Mouse (Mus musculus): ENCODE data around the gene Dthd1. TPM values are rescaled to one million over a fixed set of nuclear protein-coding genes. Genes with fewer than 3 reads are reported as not detected.

The Dthd1 gene
- not detected in 2 replicates for polyA plus RNA-seq (2015; fragmentation: Nextera tagmentation; extraction: Ambion mirVana)

- Histone ChIP-seq H3K9me3 (replicated peaks) (no peaks in the 10 kb centered on the region), H3K27ac (no peak within 1 kb of the TSS), H3K36me3 (no peaks in the 10 kb centered on the region), H3K27me3 (no peaks in the 10 kb centered on the region), H3K4me1 (replicated peaks) (no peaks in the 10 kb centered on the region), H3K4me3 (replicated peaks) (no peak within 1 kb of the TSS), H3K9ac (no peak within 1 kb of the TSS), H3K4me2 (no peak within 1 kb of the TSS)
- DNase-seq: no peak
- ATAC-seq (ENCODE audit: low read depth): no peak
- WGBS (ENCODE audit: insufficient replicate concordance): 65% methylated on average over 6 of the region's 6 CpGs
These were observed at the start of gene Dthd1 for GRCm38 (mm10) chr5:62813402-62814071. Dthd1 (plus strand) TSS chr5:62813823.

- Histone ChIP-seq H3K9ac (no peak overlapping the region), H3K9me3 (replicated peaks) (no peaks in the 10 kb centered on the region), H3K4me1 (replicated peaks) (peaks cover 9% of the 10 kb centered on the region; the same call in 1 of the 2 replicates), H3K4me2 (no peak overlapping the region), H3K27me3 (peaks cover 15% of the 10 kb centered on the region), H3K4me3 (replicated peaks) (no peak overlapping the region), H3K27ac (no peak overlapping the region), H3K36me3 (no peaks in the 10 kb centered on the region)
- ATAC-seq (ENCODE audit: low read depth) (no peak), DNase-seq (no peak)
- 66% methylated on average over 5 of the region's 5 CpGs for WGBS (ENCODE audit: insufficient replicate concordance)
These were observed 49.5 kb upstream of the Dthd1 start for GRCm38 (mm10) chr5:62764161-62764560.

- H3K4me2 ChIP-seq: peak overlapping the region; percentile 66
- H3K27me3 ChIP-seq: peaks cover 15% of the 10 kb centered on the region
- ATAC-seq (ENCODE audit: low read depth) (no peak), DNase-seq (no peak)
- H3K27ac ChIP-seq: no peak overlapping the region
- H3K9me3 ChIP-seq (replicated peaks): no peaks in the 10 kb centered on the region
- peak overlapping the region; percentile 54; the same call in 1 of the 2 replicates for H3K9ac ChIP-seq
- H3K4me3 ChIP-seq (replicated peaks): peak overlapping the region; percentile 61
- H3K36me3 ChIP-seq: no peaks in the 10 kb centered on the region
- WGBS (ENCODE audit: insufficient replicate concordance): 19% methylated on average over 5 of the region's 5 CpGs
- peaks cover 8% of the 10 kb centered on the region; the same call in 1 of the 2 replicates for H3K4me1 ChIP-seq (replicated peaks)
These were observed 48.2 kb upstream of the Dthd1 start for GRCm38 (mm10) chr5:62765459-62765783.

- peak; percentile 74 for ATAC-seq (ENCODE audit: low read depth)
- no peaks in the 10 kb centered on the region for H3K9me3 ChIP-seq (replicated peaks)
- WGBS (ENCODE audit: insufficient replicate concordance): under 1% methylated on average over 75 of the region's 106 CpGs
These were observed 47.6 kb upstream of the Dthd1 start, which contains the start of gene Arap2 for GRCm38 (mm10) chr5:62765784-62766701. Arap2 (minus strand) TSS chr5:62766159.

GRCm38 (mm10) chr5:62771775-62772599 lies 41.6 kb upstream of the Dthd1 start:
- no peaks in the 10 kb centered on the region for H3K9me3 ChIP-seq (replicated peaks)
- 0 out of 2 replicates have a peak, but pooled peaks cover under 1% of the 10 kb centered on the region for H3K27me3 ChIP-seq
- H3K36me3 ChIP-seq: no peaks in the 10 kb centered on the region
- H3K27ac ChIP-seq: no peak overlapping the region
- no peak for ATAC-seq (ENCODE audit: low read depth)
- no peak overlapping the region for H3K4me3 ChIP-seq (replicated peaks)
- DNase-seq: no peak
- H3K9ac ChIP-seq: no peak overlapping the region
- 50% methylated on average over 11 of the region's 11 CpGs for WGBS (ENCODE audit: insufficient replicate concordance)
- no peak overlapping the region for H3K4me2 ChIP-seq
- no peaks in the 10 kb centered on the region for H3K4me1 ChIP-seq (replicated peaks)

More at GRCm38 (mm10) chr5:62765784-62766701, 47.6 kb upstream of the Dthd1 start, which contains the start of gene Arap2:
- Histone ChIP-seq H3K4me2 (peak within 1 kb of the TSS; percentile 66), H3K27ac (no peak within 1 kb of the TSS), H3K36me3 (no peaks in the 10 kb centered on the region), H3K4me3 (replicated peaks) (peak within 1 kb of the TSS; percentile 61), H3K27me3 (peaks cover 15% of the 10 kb centered on the region), H3K9ac (peak within 1 kb of the TSS; percentile 54), H3K4me1 (replicated peaks) (peaks cover 8% of the 10 kb centered on the region; the same call in 1 of the 2 replicates)
- no peak for DNase-seq

- no peaks in the 10 kb centered on the region for H3K27me3 ChIP-seq
- H3K9ac ChIP-seq: no peak overlapping the region
- H3K4me3 ChIP-seq (replicated peaks): no peak overlapping the region
- no peaks in the 10 kb centered on the region for H3K36me3 ChIP-seq
- H3K4me1 ChIP-seq (replicated peaks): no peaks in the 10 kb centered on the region
- WGBS (ENCODE audit: insufficient replicate concordance): 87% methylated on average over 8 of the region's 8 CpGs
- DNase-seq (no peak), ATAC-seq (ENCODE audit: low read depth) (no peak)
- no peak overlapping the region for H3K4me2 ChIP-seq
- no peaks in the 10 kb centered on the region for H3K9me3 ChIP-seq (replicated peaks)
- no peak overlapping the region for H3K27ac ChIP-seq
These were observed 35.8 kb upstream of the Dthd1 start for GRCm38 (mm10) chr5:62777804-62778203.

- H3K9ac ChIP-seq: no peak overlapping the region
- ATAC-seq (ENCODE audit: low read depth): no peak
- DNase-seq: no peak
- H3K4me2 ChIP-seq: no peak overlapping the region
- no peaks in the 10 kb centered on the region for H3K36me3 ChIP-seq
- no peak overlapping the region for H3K4me3 ChIP-seq (replicated peaks)
- no peaks in the 10 kb centered on the region for H3K27me3 ChIP-seq
- WGBS (ENCODE audit: insufficient replicate concordance): 72% methylated on average over 5 of the region's 5 CpGs
- H3K4me1 ChIP-seq (replicated peaks): no peaks in the 10 kb centered on the region
- no peak overlapping the region for H3K27ac ChIP-seq
- no peaks in the 10 kb centered on the region for H3K9me3 ChIP-seq (replicated peaks)
These were observed 34.9 kb upstream of the Dthd1 start for GRCm38 (mm10) chr5:62778682-62779081.

GRCm38 (mm10) chr5:62786809-62787208 lies 26.8 kb upstream of the Dthd1 start:
- Histone ChIP-seq H3K4me3 (replicated peaks) (no peak overlapping the region), H3K27me3 (no peaks in the 10 kb centered on the region), H3K4me2 (no peak overlapping the region), H3K9ac (no peak overlapping the region), H3K9me3 (replicated peaks) (no peaks in the 10 kb centered on the region), H3K27ac (no peak overlapping the region), H3K36me3 (no peaks in the 10 kb centered on the region), H3K4me1 (replicated peaks) (no peaks in the 10 kb centered on the region)
- DNase-seq (no peak), ATAC-seq (ENCODE audit: low read depth) (no peak)
- WGBS (ENCODE audit: insufficient replicate concordance): 67% methylated on average over 3 of the region's 3 CpGs

GRCm38 (mm10) chr5:62790921-62791564 lies 22.6 kb upstream of the Dthd1 start:
- Histone ChIP-seq H3K4me1 (replicated peaks) (no peaks in the 10 kb centered on the region), H3K4me3 (replicated peaks) (no peak overlapping the region), H3K27me3 (no peaks in the 10 kb centered on the region), H3K4me2 (no peak overlapping the region), H3K9me3 (replicated peaks) (no peaks in the 10 kb centered on the region), H3K36me3 (no peaks in the 10 kb centered on the region), H3K27ac (no peak overlapping the region), H3K9ac (no peak overlapping the region)
- ATAC-seq (ENCODE audit: low read depth) (no peak), DNase-seq (no peak)
- 69% methylated on average over 5 of the region's 5 CpGs for WGBS (ENCODE audit: insufficient replicate concordance)

- H3K4me2 ChIP-seq: no peak overlapping the region
- no peak for ATAC-seq (ENCODE audit: low read depth)
- 76% methylated on average over 1 of the region's 1 CpGs for WGBS (ENCODE audit: insufficient replicate concordance)
- no peak overlapping the region for H3K4me3 ChIP-seq (replicated peaks)
- no peaks in the 10 kb centered on the region for H3K9me3 ChIP-seq (replicated peaks)
- no peak for DNase-seq
- H3K4me1 ChIP-seq (replicated peaks): no peaks in the 10 kb centered on the region
- H3K9ac ChIP-seq: no peak overlapping the region
- no peaks in the 10 kb centered on the region for H3K27me3 ChIP-seq
- no peak overlapping the region for H3K27ac ChIP-seq
- no peaks in the 10 kb centered on the region for H3K36me3 ChIP-seq
These were observed 20.8 kb upstream of the Dthd1 start for GRCm38 (mm10) chr5:62792776-62793175.
